Mouse (Mus musculus) ES-E14 (cell line): ENCODE measurements around the gene Pabpc6. TPM values are rescaled to one million over a fixed set of nuclear protein-coding genes. Genes with fewer than 3 reads are reported as not detected.

ENCODE experiments used
- DNase-seq: peaks from one replicate; pipeline ENCODE4 v3.0.0-alpha.2; 2013; ENCODE audit warnings: low read depth, low spot score
- H3K27ac ChIP-seq: 2 replicates; pipeline ENCODE4 v1.5.1; 2012; ENCODE audit warnings: low read depth, mild to moderate bottlenecking, low read length, moderate library complexity, mixed read lengths; ENCODE audit not compliant: poor library complexity, insufficient read depth, severe bottlenecking
- H3K36me3 ChIP-seq: 2 replicates; pipeline ENCODE4 v1.6.1; 2012; ENCODE audit warnings: mild to moderate bottlenecking, low read length, moderate library complexity, mixed read lengths; ENCODE audit not compliant: control insufficient read depth, poor library complexity, insufficient read depth, severe bottlenecking
- H3K4me1 ChIP-seq, 2 experiments: fragments of 150-350 bp in 1 of 2; sonication (generic) in 1 of 2; 2 replicates each; pipeline ENCODE4 v1.6.1; 2012; ENCODE audit warnings: low read length in 2 of 2, mild to moderate bottlenecking in 1 of 2, mixed read lengths in 1 of 2; ENCODE audit not compliant: control insufficient read depth in 2 of 2, insufficient read depth in 2 of 2, poor library complexity in 1 of 2
- H3K4me3 ChIP-seq, 2 experiments: fragments of 150-350 bp in 1 of 2; sonication (generic) in 1 of 2; 2 replicates each; pipeline ENCODE4 v1.5.1; 2012; ENCODE audit warnings: low read length in 2 of 2, low read depth in 1 of 2, mild to moderate bottlenecking in 1 of 2, mixed read lengths in 1 of 2; ENCODE audit not compliant: insufficient read depth in 1 of 2, poor library complexity in 1 of 2, severe bottlenecking in 1 of 2
- H3K9ac ChIP-seq: 2 replicates; pipeline ENCODE4 v1.6.1; 2012; ENCODE audit warnings: low read depth, mild to moderate bottlenecking, low read length, mixed read lengths; ENCODE audit not compliant: poor library complexity, insufficient read depth, severe bottlenecking
- H3K9me3 ChIP-seq: fragments of 150-350 bp; sonication (generic); 2 replicates; pipeline ENCODE4 v1.6.1; 2012; ENCODE audit warnings: low read depth, mild to moderate bottlenecking, low read length; ENCODE audit not compliant: control insufficient read depth, insufficient read depth
- CHD2 ChIP-seq: IDR thresholded peaks from 2 replicates; pipeline ENCODE4 v1.6.1; 2014; ENCODE audit warnings: mild to moderate bottlenecking, low read depth, low read length, inconsistent platforms
- HCFC1 ChIP-seq: IDR thresholded peaks from 2 replicates; pipeline ENCODE4 v1.6.1; 2012; ENCODE audit warnings: low read length, inconsistent platforms, borderline replicate concordance; ENCODE audit not compliant: insufficient read depth
- MAFK ChIP-seq: IDR thresholded peaks from 2 replicates; pipeline ENCODE4 v1.6.1; 2014; ENCODE audit warnings: mild to moderate bottlenecking, low read depth, low read length, inconsistent platforms; ENCODE audit not compliant: insufficient read depth
- ZC3H11A ChIP-seq: IDR thresholded peaks from 2 replicates; pipeline ENCODE4 v1.6.1; 2012; ENCODE audit warnings: low read depth, mild to moderate bottlenecking, inconsistent platforms, low read length, borderline replicate concordance
- ZNF384 ChIP-seq: IDR thresholded peaks from 2 replicates; pipeline ENCODE4 v1.6.1; 2012; ENCODE audit warnings: low read depth, low read length, inconsistent platforms
- in situ Hi-C, 2 experiments: fragments of 600-800 bp; cut with MboI; formaldehyde crosslinking; loops; one replicate each; pipeline ENCODE4 v1.15.1; 2025; ENCODE audit warnings: low sequenced_read_pairs in 2 of 2, inconsistent platforms in 1 of 2; ENCODE audit not compliant: unreplicated experiment in 2 of 2
- total RNA-seq: library from RNA; depleted of rRNA; stranded (reverse); fragments of 300-350 nt; gene quantifications from 2 replicates; pipeline ENCODE4 v1.2.3, GENCODE M21; 2012

The Pabpc6 gene
- total RNA-seq, 1 experiment, result 1.2 TPM

DNA sequence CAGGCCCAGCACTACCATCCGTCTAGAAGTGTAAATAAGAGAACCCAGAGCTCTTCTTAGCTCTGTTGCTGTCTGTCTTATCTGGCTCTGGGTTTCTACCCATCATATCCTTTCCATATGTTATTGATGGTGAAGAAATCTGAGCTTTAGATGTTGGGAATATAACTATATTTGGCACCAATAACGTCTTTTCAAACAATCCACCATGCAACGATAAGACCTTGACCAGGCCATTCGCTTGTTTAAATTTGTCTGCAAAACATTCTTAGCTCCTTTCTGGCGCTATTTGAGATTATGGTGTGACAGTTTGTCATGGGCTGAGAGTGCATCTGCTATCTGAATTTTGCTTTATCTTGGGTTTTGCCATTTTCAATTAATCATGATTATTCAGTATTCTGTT, 10.9 kb downstream of the Pabpc6 start:
- Histone ChIP-seq H3K9me3 (no peaks in the 10 kb centered on the region), H3K4me3 (no peak overlapping the region), H3K27ac (no peak overlapping the region), H3K9ac (no peak overlapping the region), H3K4me1 (no peaks in the 10 kb centered on the region), H3K36me3 (no peaks in the 10 kb centered on the region)
- no peak for DNase-seq
- TF ChIP-seq HCFC1 (no peak), ZNF384 (no peak), CHD2 (no peak), MAFK (no peak), ZC3H11A (no peak)
- in situ Hi-C loops, result no loop called here

- Histone ChIP-seq H3K4me3 (no peak overlapping the region), H3K9me3 (no peaks in the 10 kb centered on the region), H3K27ac (no peak overlapping the region), H3K36me3 (no peaks in the 10 kb centered on the region), H3K4me1 (no peaks in the 10 kb centered on the region), H3K9ac (no peak overlapping the region)
- DNase-seq, result no peak
- TF ChIP-seq HCFC1 (no peak), ZC3H11A (no peak), MAFK (no peak), CHD2 (no peak), ZNF384 (no peak)
- in situ Hi-C loops, result no loop called here
Observed at GRCm38 (mm10) chr17:9654155-9654554, 15.4 kb downstream of the Pabpc6 start.

DNA sequence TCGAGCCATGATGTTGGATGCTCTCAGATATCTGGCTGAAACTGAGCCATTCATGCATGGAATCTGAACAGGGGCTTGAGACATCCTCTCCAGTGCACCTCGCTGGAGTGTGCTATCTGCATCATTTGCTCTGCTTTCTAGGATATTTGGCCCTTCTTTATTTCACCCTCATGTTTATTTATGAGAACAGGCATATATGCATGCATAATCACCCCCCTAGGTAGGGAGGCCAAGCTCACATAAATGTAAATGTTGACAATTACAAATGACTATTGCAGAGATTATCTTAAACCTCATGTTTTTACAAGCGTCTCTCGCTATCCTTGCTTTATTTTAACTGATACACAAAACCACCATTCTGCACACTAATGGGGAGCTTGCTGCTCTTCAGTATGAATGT, 21.9 kb downstream of the Pabpc6 start:
- Histone ChIP-seq H3K9ac (no peak overlapping the region), H3K4me1 (no peaks in the 10 kb centered on the region), H3K4me3 (no peak overlapping the region), H3K36me3 (no peaks in the 10 kb centered on the region), H3K9me3 (no peaks in the 10 kb centered on the region), H3K27ac (no peak overlapping the region)
- TF ChIP-seq HCFC1 (no peak), ZNF384 (no peak), MAFK (no peak), CHD2 (no peak), ZC3H11A (no peak)
- in situ Hi-C loops, result no loop called here
- no peak for DNase-seq

GRCm38 (mm10) chr17:9643657-9644180, 25.8 kb downstream of the Pabpc6 start:
- in situ Hi-C loops, result no loop called here
- Histone ChIP-seq H3K9ac (no peak overlapping the region), H3K36me3 (no peaks in the 10 kb centered on the region), H3K4me3 (no peak overlapping the region), H3K4me1 (no peaks in the 10 kb centered on the region), H3K27ac (no peak overlapping the region), H3K9me3 (no peaks in the 10 kb centered on the region)
- TF ChIP-seq ZNF384, result no peak
- TF ChIP-seq ZC3H11A, result no peak
- no peak for DNase-seq

GRCm38 (mm10) chr17:9637011-9637410, 32.5 kb downstream of the Pabpc6 start:
- H3K4me3 ChIP-seq, result no peak overlapping the region
- H3K27ac ChIP-seq, result no peak overlapping the region
- no peak overlapping the region for H3K9ac ChIP-seq
- no peaks in the 10 kb centered on the region for H3K9me3 ChIP-seq
- TF ChIP-seq MAFK (no peak), ZC3H11A (no peak), HCFC1 (no peak), CHD2 (no peak)
- in situ Hi-C loops, result no loop called here
- peak; percentile 16 for DNase-seq
- H3K4me1 ChIP-seq, result no peaks in the 10 kb centered on the region
- no peaks in the 10 kb centered on the region for H3K36me3 ChIP-seq
